Mouse (Mus musculus): ENCODE results near the gene Olfm4.

- TF ChIP-seq CTCF (IDR thresholded peaks at IDR 0.05; ENCODE audit: low read depth) (no peak), EP300 (optimal IDR thresholded peaks at IDR 0.05) (no peak)
Observed at GRCm38 (mm10) chr14:79961187-79961586, 22.7 kb upstream of the Olfm4 start.
